Mouse (Mus musculus) intestine, embryonic 15.5 days (tissue): ENCODE data around the gene Plxnb1. TPM values are rescaled to one million over a fixed set of nuclear protein-coding genes. Genes with fewer than 3 reads are reported as not detected.

Source experiments
- ATAC-seq: fragments of 200-750 bp; cut with Nextera tagmentation; 2 replicates; pipeline ENCODE4 v1.8.0; 2017; ENCODE audit warnings: moderate TSS enrichment, moderate library complexity
- H3K27ac ChIP-seq: fragments of 300-500 bp; sonication (generic); 2 replicates; pipeline ENCODE4 v1.5.1; 2015; ENCODE audit warnings: mild to moderate bottlenecking, inconsistent platforms
- H3K27me3 ChIP-seq: fragments of 300-500 bp; sonication (generic); replicated peaks from 2 replicates; pipeline ENCODE4 v1.6.1; 2015; ENCODE audit warnings: inconsistent platforms
- H3K36me3 ChIP-seq: fragments of 300-500 bp; sonication (generic); 2 replicates; pipeline ENCODE4 v1.6.1; 2015; ENCODE audit warnings: inconsistent platforms
- H3K4me1 ChIP-seq: fragments of 300-500 bp; sonication (generic); replicated peaks from 2 replicates; pipeline ENCODE4 v1.6.1; 2015; ENCODE audit warnings: inconsistent platforms
- H3K4me2 ChIP-seq: fragments of 300-500 bp; sonication (generic); replicated peaks from 2 replicates; pipeline ENCODE4 v1.6.1; 2015; ENCODE audit warnings: mild to moderate bottlenecking, inconsistent platforms
- H3K4me3 ChIP-seq: fragments of 300-500 bp; sonication (generic); replicated peaks from 2 replicates; pipeline ENCODE4 v1.5.1; 2015; ENCODE audit warnings: inconsistent platforms
- H3K9ac ChIP-seq: fragments of 300-500 bp; sonication (generic); 2 replicates; pipeline ENCODE4 v1.6.1; 2015; ENCODE audit warnings: inconsistent platforms
- H3K9me3 ChIP-seq: fragments of 300-500 bp; sonication (generic); 2 replicates; pipeline ENCODE4 v1.6.1; 2016; ENCODE audit warnings: inconsistent platforms
- WGBS: fragments of 180-500 bp; shearing (Covaris S2); methylation state at CpG from one replicate; pipeline ENCODE4 v1.1.7; 2015; 5-methylcytosine and 5-hydroxymethylcytosine counted together
- polyA plus RNA-seq: library from polyadenylated mRNA; unstranded; fragments of >200 nt; fragmentation: Nextera tagmentation; extraction: Ambion mirVana; gene quantifications from 2 replicates; pipeline ENCODE4 v1.2.1, GENCODE M21; 2015

The Plxnb1 gene
- polyA plus RNA-seq, 1 experiment from 2014 or later = 7.1 TPM

- no peaks in the 10 kb centered on the region for H3K36me3 ChIP-seq
- H3K4me3 ChIP-seq = no peak overlapping the region
- H3K27ac ChIP-seq = no peak overlapping the region
- H3K4me2 ChIP-seq = peak overlapping the region; percentile 68
- 95% methylated on average over 3 of the region's 3 CpGs for WGBS
- H3K9ac ChIP-seq = no peak overlapping the region
- no peaks in the 10 kb centered on the region for H3K27me3 ChIP-seq
- no peak for ATAC-seq
- no peaks in the 10 kb centered on the region for H3K9me3 ChIP-seq
- peaks cover 11% of the 10 kb centered on the region for H3K4me1 ChIP-seq
Measured at GRCm38 (mm10) chr9:109080516-109080915, 14.7 kb upstream of the Plxnb1 start.

DNA sequence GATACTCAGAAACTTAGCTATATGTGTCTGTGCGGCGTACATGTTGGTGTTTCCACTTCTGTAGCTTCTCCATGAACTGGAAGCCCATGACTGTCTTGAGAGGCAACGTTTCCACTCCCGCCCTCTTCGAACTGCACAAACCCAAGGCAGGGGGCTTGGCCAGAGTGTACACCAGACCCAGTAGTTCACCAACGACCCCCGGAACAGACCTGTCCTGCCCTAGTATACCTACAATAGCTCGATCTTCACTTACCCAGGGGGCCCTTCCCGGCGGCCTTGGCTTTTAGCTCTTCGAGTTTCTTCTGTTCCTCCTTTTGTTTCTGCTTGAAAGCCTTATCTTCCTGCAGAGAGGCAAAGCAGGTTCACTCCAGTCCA, 13.5 kb upstream of the Plxnb1 start:
- H3K36me3 ChIP-seq = no peaks in the 10 kb centered on the region
- no peaks in the 10 kb centered on the region for H3K27me3 ChIP-seq
- H3K9me3 ChIP-seq = no peaks in the 10 kb centered on the region
- 3% methylated on average over 11 of the region's 11 CpGs for WGBS
- H3K4me3 ChIP-seq = peak overlapping the region; percentile 67
- peak overlapping the region; percentile 68 for H3K4me2 ChIP-seq
- peak; percentile 26 for ATAC-seq
- peaks cover 11% of the 10 kb centered on the region for H3K4me1 ChIP-seq
- peak overlapping the region; percentile 69 for H3K27ac ChIP-seq
- peak overlapping the region; percentile 73 for H3K9ac ChIP-seq

DNA sequence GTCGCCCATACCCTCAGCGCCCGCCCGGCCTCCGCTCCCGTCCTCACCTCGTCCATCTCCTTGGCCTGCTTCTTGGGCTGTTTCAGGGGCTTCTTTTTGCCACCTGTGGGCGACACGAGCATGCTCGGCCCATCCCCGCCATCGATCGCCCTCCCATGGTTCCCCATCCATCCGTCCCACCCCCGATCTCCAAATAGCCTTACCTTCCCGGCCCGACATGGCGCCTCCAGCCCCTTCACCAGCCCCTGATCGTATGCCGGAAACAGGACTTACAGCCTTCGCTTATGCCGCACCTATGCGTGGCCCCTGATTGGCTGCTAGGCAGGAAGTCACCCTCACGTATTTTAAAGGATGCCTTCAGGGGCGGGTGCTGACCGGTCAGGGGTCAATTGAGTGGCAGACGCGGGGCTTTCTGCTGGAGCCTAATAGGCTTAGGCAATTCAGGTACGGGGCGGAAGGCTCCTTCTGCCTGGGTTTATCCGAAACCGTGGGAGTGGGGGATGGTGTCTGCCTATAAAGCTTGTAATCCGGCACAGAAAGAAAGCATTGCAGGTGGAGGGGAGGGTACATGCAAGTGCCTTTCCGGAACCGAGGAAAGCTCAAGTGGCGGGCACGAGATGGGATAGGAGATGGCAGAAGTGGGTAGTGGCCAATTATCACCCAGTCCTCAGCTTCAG, 12.9 kb upstream of the Plxnb1 start, which contains the start of the genes Ccdc51 and Tma7:
Ccdc51 (plus strand) TSS at position 370 of the 677 bp plus-strand sequence.
Tma7 (minus strand) TSS at position 464 of the 677 bp plus-strand sequence.
- H3K9me3 ChIP-seq = no peaks in the 10 kb centered on the region
- H3K9ac ChIP-seq = peak within 1 kb of the TSS; percentile 73
- under 1% methylated on average over 37 of the region's 37 CpGs for WGBS
- peak; percentile 99 for ATAC-seq
- peak within 1 kb of the TSS; percentile 67 for H3K4me3 ChIP-seq
- peaks cover 11% of the 10 kb centered on the region for H3K4me1 ChIP-seq
- H3K4me2 ChIP-seq = peak within 1 kb of the TSS; percentile 68
- H3K27me3 ChIP-seq = no peaks in the 10 kb centered on the region
- no peaks in the 10 kb centered on the region for H3K36me3 ChIP-seq
- peak within 1 kb of the TSS; percentile 69 for H3K27ac ChIP-seq

DNA sequence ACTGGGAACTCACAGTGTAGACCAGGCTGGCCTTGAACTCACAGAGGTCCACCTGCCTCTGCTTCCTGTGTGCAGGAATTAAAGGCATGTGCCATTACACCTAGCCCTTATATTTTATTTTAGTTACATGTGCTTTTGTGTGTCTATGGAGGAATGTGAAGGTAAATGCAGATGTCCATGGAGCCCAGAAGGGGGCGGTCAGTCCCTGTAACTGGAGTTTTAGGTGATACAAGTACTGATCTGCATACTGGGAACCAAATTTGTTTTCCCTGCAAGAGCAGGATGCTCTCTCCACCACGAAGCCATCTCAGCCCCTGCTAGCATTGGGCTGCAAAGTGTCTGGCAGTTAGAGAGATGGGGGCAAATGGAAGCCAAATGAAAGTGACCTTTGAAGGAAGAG, 10.3 kb upstream of the Plxnb1 start:
- ATAC-seq = no peak
- H3K27ac ChIP-seq = no peak overlapping the region
- no peak overlapping the region for H3K9ac ChIP-seq
- H3K27me3 ChIP-seq = no peaks in the 10 kb centered on the region
- WGBS = 31% methylated on average over 2 of the region's 2 CpGs
- H3K4me2 ChIP-seq = no peak overlapping the region
- no peak overlapping the region for H3K4me3 ChIP-seq
- no peaks in the 10 kb centered on the region for H3K36me3 ChIP-seq
- no peaks in the 10 kb centered on the region for H3K9me3 ChIP-seq
- H3K4me1 ChIP-seq = peaks cover 11% of the 10 kb centered on the region

- ATAC-seq = no peak
- H3K9me3 ChIP-seq = no peaks in the 10 kb centered on the region
- H3K36me3 ChIP-seq = peaks cover 9% of the 10 kb centered on the region; the same call in 1 of the 2 replicates
- H3K9ac ChIP-seq = no peak overlapping the region
- no peak overlapping the region for H3K4me3 ChIP-seq
- no peaks in the 10 kb centered on the region for H3K27me3 ChIP-seq
- H3K4me2 ChIP-seq = no peak overlapping the region
- WGBS = 18% methylated on average over 5 of the region's 5 CpGs
- no peak overlapping the region for H3K27ac ChIP-seq
- peaks cover 6% of the 10 kb centered on the region; the same call in 1 of the 2 replicates for H3K4me1 ChIP-seq
Measured at GRCm38 (mm10) chr9:109087987-109088386, 7.2 kb upstream of the Plxnb1 start.

DNA sequence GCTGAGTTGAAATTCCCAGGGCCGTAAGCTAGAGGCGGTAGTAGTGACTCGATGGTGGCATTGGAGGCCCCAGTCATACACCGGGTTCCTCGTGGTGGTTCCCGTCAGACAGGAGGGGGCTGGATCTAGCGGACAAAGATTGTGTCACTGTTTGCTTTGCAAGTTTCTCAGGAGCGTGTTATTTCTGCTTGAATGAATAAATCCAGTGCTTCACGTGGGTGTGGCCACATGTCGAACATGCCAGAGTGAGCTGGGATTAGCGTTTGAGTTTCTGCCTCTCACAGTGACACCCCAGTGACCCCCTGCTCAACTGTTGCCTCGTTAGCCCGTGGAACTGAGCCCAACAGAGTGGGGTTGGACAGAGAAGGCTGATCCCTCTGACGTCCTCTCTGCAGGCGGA, 4.7 kb upstream of the Plxnb1 start:
- H3K36me3 ChIP-seq = peaks cover 9% of the 10 kb centered on the region; the same call in 1 of the 2 replicates
- no peak overlapping the region for H3K4me2 ChIP-seq
- H3K27ac ChIP-seq = no peak overlapping the region
- 71% methylated on average over 15 of the region's 15 CpGs for WGBS
- H3K27me3 ChIP-seq = no peaks in the 10 kb centered on the region
- no peak for ATAC-seq
- H3K9me3 ChIP-seq = no peaks in the 10 kb centered on the region
- peaks cover 20% of the 10 kb centered on the region for H3K4me1 ChIP-seq
- H3K9ac ChIP-seq = no peak overlapping the region
- no peak overlapping the region for H3K4me3 ChIP-seq

- no peak overlapping the region for H3K4me2 ChIP-seq
- H3K9me3 ChIP-seq = no peaks in the 10 kb centered on the region
- H3K4me1 ChIP-seq = peaks cover 28% of the 10 kb centered on the region
- H3K36me3 ChIP-seq = peaks cover 9% of the 10 kb centered on the region; the same call in 1 of the 2 replicates
- no peak overlapping the region for H3K9ac ChIP-seq
- H3K27me3 ChIP-seq = no peaks in the 10 kb centered on the region
- WGBS = 91% methylated on average over 8 of the region's 8 CpGs
- H3K4me3 ChIP-seq = no peak overlapping the region
- no peak overlapping the region for H3K27ac ChIP-seq
- ATAC-seq = no peak
Measured at GRCm38 (mm10) chr9:109091802-109092201, 3.4 kb upstream of the Plxnb1 start.

GRCm38 (mm10) chr9:109092799-109093198, 2.4 kb upstream of the Plxnb1 start:
- no peak overlapping the region for H3K4me3 ChIP-seq
- no peak for ATAC-seq
- H3K27ac ChIP-seq = no peak overlapping the region
- H3K9me3 ChIP-seq = no peaks in the 10 kb centered on the region
- H3K9ac ChIP-seq = no peak overlapping the region
- H3K4me1 ChIP-seq = peaks cover 38% of the 10 kb centered on the region
- 50% methylated on average over 6 of the region's 6 CpGs for WGBS
- H3K4me2 ChIP-seq = no peak overlapping the region
- peaks cover 9% of the 10 kb centered on the region; the same call in 1 of the 2 replicates for H3K36me3 ChIP-seq
- no peaks in the 10 kb centered on the region for H3K27me3 ChIP-seq

GRCm38 (mm10) chr9:109093786-109094552, 1.2 kb upstream of the Plxnb1 start:
- ATAC-seq = peak; percentile 2; the same call in 1 of the 2 replicates
- Histone ChIP-seq H3K4me3 (peak overlapping the region; percentile 72), H3K4me2 (peak overlapping the region; percentile 85), H3K4me1 (peaks cover 49% of the 10 kb centered on the region), H3K36me3 (peaks cover 9% of the 10 kb centered on the region; the same call in 1 of the 2 replicates), H3K27me3 (no peaks in the 10 kb centered on the region), H3K27ac (peak overlapping the region; percentile 98), H3K9ac (peak overlapping the region; percentile 84; the same call in 1 of the 2 replicates), H3K9me3 (no peaks in the 10 kb centered on the region)
- WGBS = 21% methylated on average over 11 of the region's 11 CpGs

DNA sequence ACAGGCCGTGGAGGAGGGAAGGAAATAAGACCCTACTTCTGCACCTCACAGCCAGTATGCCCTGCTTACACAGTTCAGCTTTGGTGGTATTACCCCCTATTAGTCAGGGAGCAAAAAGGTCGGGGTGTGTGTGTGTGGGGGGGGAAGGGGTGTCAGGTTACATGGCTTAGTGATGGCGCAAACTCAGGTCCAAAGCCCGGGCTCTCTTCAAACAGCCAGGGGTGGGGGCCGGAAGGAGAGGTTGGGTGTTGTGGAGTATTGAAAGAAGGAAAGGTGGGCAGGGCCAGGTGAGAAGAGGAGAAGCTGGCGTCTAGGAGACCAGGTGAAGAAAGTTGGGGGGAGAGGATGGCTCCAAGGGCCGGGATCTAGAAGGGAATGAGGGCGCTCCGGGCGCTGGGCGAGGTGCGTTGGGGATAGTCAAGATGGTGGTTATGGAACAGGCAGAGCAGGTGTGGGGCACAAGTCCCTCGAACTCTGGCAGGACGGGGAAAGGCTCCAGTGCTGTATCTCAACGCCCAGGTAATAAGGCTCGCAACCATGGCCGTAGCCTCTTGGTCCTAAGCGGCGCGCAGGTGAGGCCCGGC, 544 bp upstream of the Plxnb1 start:
- 3% methylated on average over 16 of the region's 21 CpGs for WGBS
- peak; percentile 55 for ATAC-seq
- Histone ChIP-seq H3K9ac (peak overlapping the region; percentile 84), H3K36me3 (peaks cover 9% of the 10 kb centered on the region; the same call in 1 of the 2 replicates), H3K4me3 (peak overlapping the region; percentile 72), H3K9me3 (no peaks in the 10 kb centered on the region), H3K27ac (peak overlapping the region; percentile 98), H3K4me2 (peak overlapping the region; percentile 85), H3K27me3 (no peaks in the 10 kb centered on the region), H3K4me1 (peaks cover 56% of the 10 kb centered on the region)

GRCm38 (mm10) chr9:109096251-109096661, 1.1 kb downstream of the Plxnb1 start:
- H3K4me1 ChIP-seq = peaks cover 56% of the 10 kb centered on the region

GRCm38 (mm10) chr9:109096856-109097255, 1.7 kb downstream of the Plxnb1 start:
- H3K4me1 ChIP-seq = peaks cover 56% of the 10 kb centered on the region
- 28% methylated on average over 6 of the region's 6 CpGs for WGBS
- no peaks in the 10 kb centered on the region for H3K9me3 ChIP-seq
- H3K27me3 ChIP-seq = no peaks in the 10 kb centered on the region
- H3K4me3 ChIP-seq = peak overlapping the region; percentile 72
- peaks cover 3% of the 10 kb centered on the region; the same call in 1 of the 2 replicates for H3K36me3 ChIP-seq
- ATAC-seq = 0 out of 2 replicates have a peak, but pooled peaks have one; percentile 5
- peak overlapping the region; percentile 85 for H3K4me2 ChIP-seq
- H3K9ac ChIP-seq = peak overlapping the region; percentile 84
- peak overlapping the region; percentile 98 for H3K27ac ChIP-seq

More at GRCm38 (mm10) chr9:109096251-109096661, 1.1 kb downstream of the Plxnb1 start:
- peak overlapping the region; percentile 84 for H3K9ac ChIP-seq
- no peaks in the 10 kb centered on the region for H3K27me3 ChIP-seq
- peak overlapping the region; percentile 72 for H3K4me3 ChIP-seq
- no peaks in the 10 kb centered on the region for H3K9me3 ChIP-seq
- H3K36me3 ChIP-seq = peaks cover 9% of the 10 kb centered on the region; the same call in 1 of the 2 replicates
- 18% methylated on average over 9 of the region's 9 CpGs for WGBS
- H3K27ac ChIP-seq = peak overlapping the region; percentile 98
- peak overlapping the region; percentile 85 for H3K4me2 ChIP-seq
- no peak for ATAC-seq
